Mouse (Mus musculus) v-Abl transformed pro-B cells (cell line): ENCODE measurements around the gene Wdr35.

Experiments
- in situ Hi-C, 2 experiments: fragments of 400-800 bp; cut with MboI; formaldehyde crosslinking; loops; one replicate each; pipeline ENCODE4 v1.15.1; 2025; ENCODE audit not compliant: unreplicated experiment in 2 of 2

Gene Wdr35

GRCm38 (mm10) chr12:8998318-8998717 is 24.6 kb downstream of the Wdr35 start:
- in situ Hi-C loops = no loop called here

GRCm38 (mm10) chr12:9002038-9002648 is 28.5 kb downstream of the Wdr35 start:
- in situ Hi-C loops = loop anchor here (5.0 to 25.0 kb wide), 7 partner anchors 115 to 687 kb away; partner anchors contain the start of genes Sdc1 (in 2 of the 2), Hs1bp3 (in 1 of the 2) and Rhob (in 1 of the 2)

- in situ Hi-C loops = loop anchor here (10.0 to 25.0 kb wide), 5 partner anchors 245 to 692 kb away; partner anchors contain the start of genes Hs1bp3 (in 1 of the 2), Rhob (in 1 of the 2) and Sdc1 (in 1 of the 2)
These were observed 33.5 kb downstream of the Wdr35 start for GRCm38 (mm10) chr12:9007146-9007545.

- in situ Hi-C loops = loop anchor here (10.0 to 25.0 kb wide), 5 partner anchors 246 to 693 kb away; partner anchors contain the start of genes Hs1bp3 (in 1 of the 2), Rhob (in 1 of the 2) and Sdc1 (in 1 of the 2)
These were observed 34.1 kb downstream of the Wdr35 start for GRCm38 (mm10) chr12:9007811-9008210.

GRCm38 (mm10) chr12:9010311-9010710 is 36.6 kb downstream of the Wdr35 start:
- in situ Hi-C loops = loop anchor here (25.0 kb wide), 2 partner anchors 248 to 498 kb away; partner anchors contain the start of genes Rhob (in 1 of the 2) and Sdc1 (in 1 of the 2)

- in situ Hi-C loops = loop anchor here (25.0 kb wide), 2 partner anchors 254 to 504 kb away; partner anchors contain the start of genes Rhob (in 1 of the 2) and Sdc1 (in 1 of the 2)
These were observed 42.7 kb downstream of the Wdr35 start for GRCm38 (mm10) chr12:9016376-9016775.

GRCm38 (mm10) chr12:9020431-9020830 is 46.7 kb downstream of the Wdr35 start:
- in situ Hi-C loops = loop anchor here (10.0 to 25.0 kb wide), 3 partner anchors 96 to 508 kb away; partner anchors contain the start of genes Laptm4a (in 1 of the 2), Rhob (in 1 of the 2) and Sdc1 (in 1 of the 2)

- in situ Hi-C loops = loop anchor here (10.0 to 25.0 kb wide), 3 partner anchors 96 to 509 kb away; partner anchors contain the start of genes Laptm4a (in 1 of the 2), Rhob (in 1 of the 2) and Sdc1 (in 1 of the 2)
These were observed 47.3 kb downstream of the Wdr35 start for GRCm38 (mm10) chr12:9020986-9021385.

GRCm38 (mm10) chr12:9023031-9023430 is 49.3 kb downstream of the Wdr35 start:
- in situ Hi-C loops = loop anchor here (10.0 to 25.0 kb wide), 3 partner anchors 98 to 511 kb away; partner anchors contain the start of genes Laptm4a (in 1 of the 2), Rhob (in 1 of the 2) and Sdc1 (in 1 of the 2)

- in situ Hi-C loops = loop anchor here (10.0 to 25.0 kb wide), 3 partner anchors 99 to 512 kb away; partner anchors contain the start of genes Laptm4a (in 1 of the 2), Rhob (in 1 of the 2) and Sdc1 (in 1 of the 2)
These were observed 50.4 kb downstream of the Wdr35 start for GRCm38 (mm10) chr12:9024071-9024470.

GRCm38 (mm10) chr12:9024736-9025135 is 51.0 kb downstream of the Wdr35 start:
- in situ Hi-C loops = loop anchor here (10.0 to 25.0 kb wide), 4 partner anchors 100 to 812 kb away; partner anchors contain the start of genes Laptm4a (in 1 of the 2), Ldah (in 1 of the 2), Rhob (in 1 of the 2) and Sdc1 (in 1 of the 2)

GRCm38 (mm10) chr12:9026843-9027242 is 53.2 kb downstream of the Wdr35 start:
- in situ Hi-C loops = loop anchor here in 1 of 2 experiments (10.0 to 25.0 kb wide), 2 partner anchors 102 to 815 kb away; partner anchors contain the start of genes Laptm4a and Ldah

GRCm38 (mm10) chr12:9028816-9029215 is 55.1 kb downstream of the Wdr35 start:
- in situ Hi-C loops = loop anchor here in 1 of 2 experiments (10.0 to 25.0 kb wide), 2 partner anchors 104 to 817 kb away; partner anchors contain the start of genes Laptm4a and Ldah

GRCm38 (mm10) chr12:9029506-9029887 is 55.8 kb downstream of the Wdr35 start:
- in situ Hi-C loops = loop anchor here in 1 of 2 experiments (10.0 to 25.0 kb wide), 2 partner anchors 105 to 817 kb away; partner anchors contain the start of genes Laptm4a and Ldah

GRCm38 (mm10) chr12:9029888-9030723 is 56.4 kb downstream of the Wdr35 start, which contains the start of gene Ttc32:
Gene Ttc32 (plus strand): TSS chr12:9029997.
- in situ Hi-C loops = loop anchor here (5.0 to 25.0 kb wide), 3 partner anchors 105 to 1362 kb away; partner anchors contain the start of genes Laptm4a (in 2 of the 2), Ldah (in 1 of the 2) and Rdh14 (in 1 of the 2)

- in situ Hi-C loops = loop anchor here (5.0 to 25.0 kb wide), 3 partner anchors 106 to 1361 kb away; partner anchors contain the start of genes Laptm4a (in 1 of the 2), Ldah (in 1 of the 2) and Rdh14 (in 1 of the 2)
These were observed 57.5 kb downstream of the Wdr35 start for GRCm38 (mm10) chr12:9031166-9031565.

GRCm38 (mm10) chr12:9033140-9033539 is 59.4 kb downstream of the Wdr35 start:
- in situ Hi-C loops = loop anchor here (5.0 to 25.0 kb wide), 3 partner anchors 108 to 1359 kb away; partner anchors contain the start of genes Laptm4a (in 1 of the 2), Ldah (in 1 of the 2) and Rdh14 (in 1 of the 2)

- in situ Hi-C loops = loop anchor here (5.0 to 25.0 kb wide), 4 partner anchors 91 to 1356 kb away; partner anchors contain the start of genes Laptm4a (in 1 of the 2), Ldah (in 1 of the 2) and Rdh14 (in 1 of the 2)
These were observed 62.7 kb downstream of the Wdr35 start for GRCm38 (mm10) chr12:9036409-9036808.

- in situ Hi-C loops = loop anchor here in 1 of 2 experiments (25.0 kb wide), 1 partner anchor 828 kb away; the partner anchor contains the start of gene Ldah
These were observed 66.5 kb downstream of the Wdr35 start for GRCm38 (mm10) chr12:9040177-9040576.
